In genomic region chrX:59566826-59567694, GRCm38 (mm10) we compare ENCODE assay signal across 8 mouse cellular contexts. TPM values are rescaled to one million over a fixed set of nuclear protein-coding genes. Genes with fewer than 3 reads are reported as not detected.
DNase-seq lines count a peak whose midpoint lies in the region; ATAC-seq and TF ChIP-seq lines count a peak whose summit lies in the region.

No protein-coding gene starts in this region.

- 28% methylated on average over 72 of the region's 75 CpGs for WGBS in forebrain, postnatal 0 days

- no peaks in the 10 kb centered on the region for H3K36me3 ChIP-seq in forebrain, postnatal 0 days (ENCODE audit: insufficient read depth)

- H3K27ac ChIP-seq in left cerebral cortex, adult 2 months: peak overlapping the region; percentile 4; the same call in 1 of the 2 replicates
- peak overlapping the region; percentile 80 for H3K27ac ChIP-seq in forebrain, postnatal 0 days (ENCODE audit: low read depth, low read length)

- H3K27me3 ChIP-seq in forebrain, postnatal 0 days (ENCODE audit: insufficient read depth, low read length): no peaks in the 10 kb centered on the region

- H3K9ac ChIP-seq in forebrain, postnatal 0 days: peak overlapping the region; percentile 64

- ATAC-seq in forebrain, postnatal 0 days: peak; percentile 63
- peak; percentile 28 for ATAC-seq in inflammation-experienced regulatory T-cells, adult 6 months

- H3K9me3 ChIP-seq in forebrain, postnatal 0 days (ENCODE audit: low read length): no peaks in the 10 kb centered on the region

- peak; percentile 14 to 49 for DNase-seq in left cerebral cortex, adult 2 months (ENCODE audit: extremely low spot score in 1 of 2, low spot score in 2 of 2)
- no peak for DNase-seq in left cerebral cortex, adult 8-10 months (ENCODE audit: low spot score in 2 of 2)
- DNase-seq in cerebellum, adult 18-20 months: peak; percentile 32 to 60
- DNase-seq in forebrain, postnatal 0 days: peak; percentile 58
- DNase-seq in liver: peak; percentile 18
- peak; percentile 55 for DNase-seq in neural tube, embryonic 10.5 days (ENCODE audit: extremely low spot score, low spot score)
- DNase-seq in testis, postnatal 10 days (ENCODE audit: low spot score): peak; percentile 41

- intact Hi-C loops in left cerebral cortex, adult 2 months (cut with DNase I): loop anchor here (5.0 to 10.0 kb wide), 2 partner anchors 322 to 835 kb away; no protein-coding TSS in a partner anchor

- no peaks in the 10 kb centered on the region for H3K4me1 ChIP-seq in forebrain, postnatal 0 days (ENCODE audit: insufficient read depth)

- H3K4me2 ChIP-seq in forebrain, postnatal 0 days (ENCODE audit: low read depth): peak overlapping the region; percentile 52

- peak overlapping the region; percentile 55 for H3K4me3 ChIP-seq in left cerebral cortex, adult 2 months
- peak overlapping the region; percentile 51 for H3K4me3 ChIP-seq in forebrain, postnatal 0 days (ENCODE audit: low read depth, low read length)

- no peak; the same call in 1 of the 2 replicates for TF ChIP-seq CTCF in left cerebral cortex, adult 2 months (IDR thresholded peaks at IDR 0.05)
- peak; percentile 28; the same call in 1 of the 2 replicates for TF ChIP-seq CTCF in forebrain, postnatal 0 days (IDR thresholded peaks at IDR 0.05; ENCODE audit: low read depth)

RNA-seq across cellular contexts. Expression of gene Fgf13, which starts 0.8 kb away (rescaled TPM):
- total RNA-seq in left cerebral cortex, adult 2 months (2021): 100 to 1,000 TPM; 137 to 154 TPM
- 100 to 1,000 TPM; 118 to 131 (median 125) TPM for total RNA-seq in left cerebral cortex, adult 8-10 months (2022)
- 168 and 187 TPM in 2 replicates for total RNA-seq in forebrain, postnatal 0 days (2014; rRNA removed)
- 154 and 236 TPM in 2 replicates for polyA plus RNA-seq in forebrain, postnatal 0 days (2015; fragmentation: Nextera tagmentation; extraction: Ambion mirVana)
- polyA plus RNA-seq in inflammation-experienced regulatory T-cells, adult 6 months (2017; shearing (Covaris generic)): 10 to 100 TPM in 2 of 3 experiments, 1 to 10 TPM in 1; 7.0 to 13.6 (median 13.4) TPM

Comparison
In these comparisons a context has a peak if more than half of its experiments do, and no peak if none do; other contexts are left out.
1. DNase-seq: peak in left cerebral cortex, adult 2 months (2 of 2), cerebellum, adult 18-20 months (2 of 2), forebrain, postnatal 0 days (single experiment), liver (single experiment), neural tube, embryonic 10.5 days (single experiment) and testis, postnatal 10 days (single experiment); none in left cerebral cortex, adult 8-10 months (0 of 2).